Mouse (Mus musculus) c-Kit-positive CD71-positive TER-119-positive erythroid progenitor cells, embryonic 14.5 days (primary cell): ENCODE data around the gene Gnb4.

ENCODE experiments used
- DNase-seq: peaks from one replicate; pipeline ENCODE4 v3.0.0-alpha.2; 2013; ENCODE audit warnings: low spot score

Gnb4 gene

GRCm38 (mm10) chr3:32614786-32615185 lies 1.6 kb downstream of the Gnb4 start:
- no peak for DNase-seq

- no peak for DNase-seq
These were observed 4.7 kb downstream of the Gnb4 start for GRCm38 (mm10) chr3:32611606-32612170.

DNA sequence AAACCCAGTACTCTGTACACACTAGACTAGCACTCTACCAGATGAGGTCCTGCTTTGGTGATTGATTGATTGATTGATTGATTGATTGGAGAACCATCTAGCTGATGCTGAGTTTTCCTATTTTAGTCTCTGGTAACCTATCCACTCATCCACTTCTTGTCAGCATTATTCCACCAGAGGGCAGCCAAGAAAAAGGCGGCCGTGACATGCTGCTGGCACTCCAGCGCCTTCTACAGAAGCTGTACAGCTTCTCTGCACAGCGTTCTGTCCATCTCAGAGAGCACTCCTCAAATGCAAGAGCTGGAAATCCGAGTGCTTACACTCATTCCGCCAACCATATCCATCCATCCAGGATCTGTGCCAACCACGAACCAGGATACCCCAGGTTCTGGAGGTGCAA lies 5.8 kb downstream of the Gnb4 start:
- DNase-seq: no peak

DNA sequence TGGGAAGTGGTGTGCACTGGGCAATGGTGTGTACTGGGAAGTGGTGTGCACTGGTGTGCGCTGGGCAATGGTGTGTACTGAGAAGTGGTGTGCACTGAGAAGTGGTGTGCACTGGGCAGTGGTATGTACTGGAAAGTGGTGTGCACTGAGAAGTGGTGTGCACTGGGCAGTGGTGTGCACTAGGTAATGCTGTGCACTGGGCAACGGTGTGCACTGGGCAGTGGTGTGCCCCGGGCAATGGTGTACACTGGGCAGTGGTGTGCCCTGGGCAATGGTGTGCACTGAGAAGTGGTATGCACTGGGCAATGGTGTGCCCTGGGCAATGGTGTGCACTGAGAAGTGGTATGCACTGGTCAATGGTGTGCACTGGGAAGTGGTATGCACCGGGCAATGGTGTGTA lies 7.2 kb downstream of the Gnb4 start:
- DNase-seq: no peak

DNA sequence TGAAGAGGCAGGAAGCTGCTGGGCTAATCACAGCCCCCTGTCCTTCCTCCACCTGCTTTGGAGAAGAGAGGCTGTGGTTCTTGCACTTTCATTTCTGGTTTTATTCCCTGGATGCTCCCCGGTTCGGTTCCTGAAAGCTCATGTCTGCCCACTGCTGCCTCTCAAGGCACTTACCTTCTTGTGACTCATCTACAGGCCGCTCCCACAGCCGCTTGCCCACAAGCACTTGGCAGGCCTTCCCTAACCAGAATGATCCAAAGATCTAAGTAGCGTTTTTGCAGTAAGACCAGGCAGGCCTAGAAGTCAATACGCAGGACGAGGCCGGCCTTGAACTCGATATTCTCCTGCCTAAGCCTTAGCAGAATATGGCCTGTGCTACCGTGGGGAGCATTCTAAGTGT lies 15.3 kb downstream of the Gnb4 start:
- DNase-seq: no peak

GRCm38 (mm10) chr3:32599328-32599727 lies 17.1 kb downstream of the Gnb4 start:
- DNase-seq: no peak

GRCm38 (mm10) chr3:32595080-32595479 lies 21.3 kb downstream of the Gnb4 start:
- no peak for DNase-seq

GRCm38 (mm10) chr3:32586274-32586673 lies 30.1 kb downstream of the Gnb4 start:
- no peak for DNase-seq

DNA sequence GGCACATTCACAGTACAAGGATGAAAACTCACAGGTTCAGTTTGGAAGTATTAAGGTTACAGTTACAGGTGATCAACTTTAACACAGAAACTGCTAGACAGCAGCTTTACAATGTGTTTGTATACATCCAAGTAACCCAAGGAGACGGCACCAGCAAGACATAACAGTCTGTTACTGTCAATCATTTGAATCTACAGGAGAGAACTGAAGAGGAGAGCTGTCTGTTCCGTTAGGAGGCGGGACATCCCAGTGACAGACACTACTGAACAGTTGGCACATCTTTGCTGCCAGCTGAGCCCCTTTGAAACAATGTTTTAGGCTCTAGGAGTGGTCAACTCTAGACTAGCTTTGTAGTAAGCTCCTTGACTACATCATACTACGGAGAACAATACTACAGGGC lies 32.9 kb downstream of the Gnb4 start:
- no peak for DNase-seq

- no peak for DNase-seq
These were observed 34.5 kb downstream of the Gnb4 start for GRCm38 (mm10) chr3:32581911-32582310.

GRCm38 (mm10) chr3:32580738-32581137 lies 35.6 kb downstream of the Gnb4 start:
- no peak for DNase-seq

- no peak for DNase-seq
These were observed 37.6 kb downstream of the Gnb4 start for GRCm38 (mm10) chr3:32578772-32579171.

DNA sequence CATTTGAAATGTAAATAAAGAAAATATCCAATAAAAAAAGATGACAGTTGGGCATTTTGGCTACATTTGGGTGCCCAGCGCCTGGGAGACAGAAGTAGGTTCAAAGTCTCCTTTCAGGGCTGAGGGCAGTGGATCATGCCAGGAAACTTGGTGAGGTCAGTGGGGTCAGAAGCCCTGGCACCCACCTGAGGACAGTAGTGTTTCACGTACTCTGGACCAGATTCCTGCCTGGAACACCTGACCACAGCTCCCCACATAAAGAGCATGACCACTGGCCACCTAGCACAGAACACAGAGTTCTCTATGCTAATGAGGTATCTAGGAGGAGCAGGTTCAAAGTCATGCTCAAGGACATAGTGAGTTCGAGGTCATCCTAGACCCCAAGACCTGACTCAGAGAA lies 41.2 kb downstream of the Gnb4 start:
- DNase-seq: no peak

DNA sequence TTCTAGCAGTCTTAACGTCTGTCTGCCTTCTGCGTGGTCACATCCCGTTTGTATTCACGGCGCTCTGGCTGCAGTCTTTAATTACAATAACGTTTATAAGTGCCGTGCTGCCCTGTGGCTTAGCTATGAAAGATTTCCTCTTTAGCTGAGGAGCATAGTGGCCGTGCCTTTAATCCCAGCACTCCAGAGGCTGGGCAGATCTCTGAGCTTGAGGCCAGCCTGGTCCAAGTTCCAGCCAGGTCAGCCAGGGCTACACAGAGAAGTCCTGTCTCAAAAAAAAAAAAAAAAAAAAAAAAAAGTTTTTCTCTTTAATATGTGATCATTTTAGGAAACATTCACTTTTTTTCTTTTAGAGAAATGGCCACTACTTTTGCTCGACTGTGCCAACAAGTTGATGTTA lies 42.5 kb downstream of the Gnb4 start:
- DNase-seq: no peak

GRCm38 (mm10) chr3:32573086-32573485 lies 43.3 kb downstream of the Gnb4 start:
- DNase-seq: no peak

GRCm38 (mm10) chr3:32563401-32563800 lies 53.0 kb downstream of the Gnb4 start:
- DNase-seq: no peak

- no peak for DNase-seq
These were observed 63.3 kb downstream of the Gnb4 start for GRCm38 (mm10) chr3:32553061-32553460.

GRCm38 (mm10) chr3:32538091-32538490 lies 78.3 kb downstream of the Gnb4 start:
- no peak for DNase-seq

DNA sequence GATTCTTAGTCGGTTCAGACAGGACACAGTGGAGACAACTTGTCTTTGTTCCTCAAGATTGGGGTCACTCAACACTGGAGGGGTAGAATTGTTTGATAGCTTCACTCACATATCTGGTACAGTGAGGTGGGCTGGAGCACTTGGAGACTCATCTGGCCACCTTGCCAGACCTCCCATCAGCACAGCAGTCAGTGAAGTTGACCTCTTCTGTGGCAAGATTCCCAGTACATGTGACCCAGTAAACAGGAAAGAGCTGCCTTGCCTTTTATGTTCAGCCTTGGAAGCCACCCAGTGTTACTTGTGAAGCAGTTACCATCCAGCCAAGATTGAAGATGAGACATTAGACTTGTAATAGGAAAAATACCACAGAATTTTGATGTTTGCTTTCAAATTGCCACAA lies 78.8 kb downstream of the Gnb4 start:
- DNase-seq: no peak

GRCm38 (mm10) chr3:32535692-32536091 lies 80.7 kb downstream of the Gnb4 start:
- DNase-seq: no peak
